Mouse (Mus musculus): ENCODE measurements around the gene Hoxb13.

DNA sequence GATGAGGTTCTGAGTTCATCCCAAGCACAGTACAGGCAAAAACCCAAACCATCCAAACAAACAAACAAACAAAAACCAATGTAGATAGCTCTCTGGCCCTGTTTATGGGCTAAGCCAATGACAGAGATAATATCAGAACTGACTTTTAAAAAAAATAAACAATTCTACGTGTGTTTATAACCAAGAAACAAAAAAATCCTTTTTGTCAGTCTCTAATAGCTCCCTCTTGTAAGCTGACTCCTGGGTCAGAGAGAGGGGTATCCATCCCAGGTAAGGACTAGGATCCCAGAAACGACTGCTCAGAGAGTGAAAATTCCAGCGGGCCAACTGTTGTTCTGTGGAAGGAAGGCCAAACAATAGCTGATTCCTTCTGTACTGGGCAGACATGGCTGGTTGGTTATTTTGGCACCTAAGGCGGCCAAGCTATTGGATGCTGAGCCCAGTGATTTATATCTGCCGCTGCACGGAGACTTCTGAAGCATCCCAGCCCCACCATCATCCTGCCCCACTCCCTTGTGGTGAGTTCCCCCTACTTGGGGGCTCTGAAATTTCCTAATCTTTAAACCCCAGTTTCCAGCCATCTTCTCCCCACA, 15.1 kb upstream of the Hoxb13 start:
- TF ChIP-seq EP300 (IDR thresholded peaks at IDR 0.05) (no peak), CTCF (IDR thresholded peaks at IDR 0.05) (no peak)

Measured in lung, postnatal 0 days (tissue).